Mouse (Mus musculus) heart, adult 8-10 months (tissue): ENCODE data around the gene Cyp2t4. TPM values are rescaled to one million over a fixed set of nuclear protein-coding genes. Genes with fewer than 3 reads are reported as not detected.

Experiments used
- DNase-seq: peaks from one replicate; pipeline ENCODE4 v3.0.0; 2022; ENCODE audit warnings: low spot score
- microRNA-seq: library from miRNA; unstranded; fragments of <30 nt; microRNA quantifications from one replicate; pipeline ENCODE4 v1.2.0, GENCODE M21; 2022
- total RNA-seq, 4 experiments: library from RNA; stranded (reverse); gene quantifications; 2 replicates each; pipeline ENCODE4 v1.2.4; 2022

Gene Cyp2t4
- total RNA-seq, 4 experiments from 2014 or later, result not detected

GRCm38 (mm10) chr7:27182498-27182897 lies 29.0 kb downstream of the Cyp2t4 start:
- no peak for DNase-seq

GRCm38 (mm10) chr7:27184964-27185363 lies 31.4 kb downstream of the Cyp2t4 start:
- DNase-seq, result no peak

GRCm38 (mm10) chr7:27185986-27186385 lies 32.5 kb downstream of the Cyp2t4 start:
- DNase-seq, result no peak

GRCm38 (mm10) chr7:27189271-27189931 lies 35.9 kb downstream of the Cyp2t4 start:
- DNase-seq, result no peak

- no peak for DNase-seq
Observed at GRCm38 (mm10) chr7:27192434-27192833, 38.9 kb downstream of the Cyp2t4 start.

GRCm38 (mm10) chr7:27193731-27194130 lies 40.2 kb downstream of the Cyp2t4 start:
- no peak for DNase-seq

- DNase-seq, result peak; percentile 99
Observed at GRCm38 (mm10) chr7:27195681-27196611, 42.4 kb downstream of the Cyp2t4 start, which contains the start of the genes BC024978 and Snrpa. TSS of gene BC024978 (plus strand) at chr7:27195781. TSS of gene Snrpa (minus strand) at chr7:27196271.

GRCm38 (mm10) chr7:27197136-27197535 lies 43.6 kb downstream of the Cyp2t4 start:
- no peak for DNase-seq

- DNase-seq, result no peak
Observed at GRCm38 (mm10) chr7:27197634-27198033, 44.1 kb downstream of the Cyp2t4 start.

- DNase-seq, result no peak
Observed at GRCm38 (mm10) chr7:27198355-27198754, 44.8 kb downstream of the Cyp2t4 start.

GRCm38 (mm10) chr7:27198779-27199178 lies 45.3 kb downstream of the Cyp2t4 start:
- no peak for DNase-seq

GRCm38 (mm10) chr7:27203730-27204449 lies 50.4 kb downstream of the Cyp2t4 start:
- DNase-seq, result no peak

Small RNA genes lying within 50 kb of the gene (microRNA-seq; reads per million reads assigned to microRNA genes)
- gene Mir1191 (not detected), gene Mir3101 (not detected)

Other genes with a start within 250 kb of the Cyp2t4 start
- gene Cyp2a22, start 214.3 kb upstream of the Cyp2t4 start, total RNA-seq, result not detected
- gene Cyp2a12, start 124.6 kb upstream of the Cyp2t4 start, total RNA-seq, result not detected
- 1 to 10 TPM in 2 of 4 experiments, under 1 TPM in 2; 0.60 to 6.6 (median 1.4) TPM for gene Cyp2f2, start 33.8 kb upstream of the Cyp2t4 start, total RNA-seq
- gene Egln2, start 13.1 kb downstream of the Cyp2t4 start, total RNA-seq, result 10 to 100 TPM; 60.7 to 62.6 (median 62.2) TPM
- gene Rab4b, start 25.2 kb downstream of the Cyp2t4 start, total RNA-seq, result 10 to 100 TPM in 3 of 4 experiments, 1 to 10 TPM in 1; 9.4 to 13.5 (median 12.3) TPM
- gene Gm21983, start 27.4 kb downstream of the Cyp2t4 start, total RNA-seq, result not detected
- gene Mia, start 27.4 kb downstream of the Cyp2t4 start, total RNA-seq, result under 1 TPM in 3 of 4 experiments, not detected in 1; 0.52 to 0.89 (median 0.53) TPM
- gene BC024978, start 42.1 kb downstream of the Cyp2t4 start, total RNA-seq, result 10 to 100 TPM; 14.1 to 19.5 (median 15.8) TPM
- gene Snrpa, start 42.6 kb downstream of the Cyp2t4 start, total RNA-seq, result 10 to 100 TPM; 39.6 to 48.6 (median 47.4) TPM
- 1 to 10 TPM; 4.6 to 6.2 (median 4.8) TPM for gene Itpkc, start 74.9 kb downstream of the Cyp2t4 start, total RNA-seq
- 10 to 100 TPM in 2 of 4 experiments, 1 to 10 TPM in 2; 9.0 to 12.6 (median 10.1) TPM for gene Coq8b, start 79.3 kb downstream of the Cyp2t4 start, total RNA-seq
- 1 to 10 TPM; 3.4 to 5.0 (median 4.1) TPM for gene Numbl, start 104.7 kb downstream of the Cyp2t4 start, total RNA-seq
- gene Ltbp4, start 184.0 kb downstream of the Cyp2t4 start, total RNA-seq, result 100 to 1,000 TPM; 166 to 198 (median 187) TPM
- 1 to 10 TPM; 4.8 to 8.0 (median 6.0) TPM for gene Shkbp1, start 202.3 kb downstream of the Cyp2t4 start, total RNA-seq
- gene Gm20479, start 203.7 kb downstream of the Cyp2t4 start, total RNA-seq, result not detected